Mouse (Mus musculus): Measurements from ENCODE around the gene Fcer1g.

Fcer1g gene

GRCm38 (mm10) chr1:171216241-171216955 lies 17.8 kb downstream of the Fcer1g start:
- no peak for DNase-seq (ENCODE audit: low spot score)

GRCm38 (mm10) chr1:171213801-171214496 lies 20.2 kb downstream of the Fcer1g start, which contains the start of gene Nr1i3:
Gene Nr1i3, plus strand, starts transcription at chr1:171213970.
- no peak for DNase-seq (ENCODE audit: low spot score)

GRCm38 (mm10) chr1:171212854-171213253 lies 21.3 kb downstream of the Fcer1g start:
- DNase-seq (ENCODE audit: low spot score) = no peak

- no peak for DNase-seq (ENCODE audit: low spot score)
Measured at GRCm38 (mm10) chr1:171209409-171209808, 24.8 kb downstream of the Fcer1g start.

GRCm38 (mm10) chr1:171205704-171206493 lies 28.3 kb downstream of the Fcer1g start:
- no peak for DNase-seq (ENCODE audit: low spot score)

GRCm38 (mm10) chr1:171204249-171204644 lies 29.9 kb downstream of the Fcer1g start:
- DNase-seq (ENCODE audit: low spot score) = no peak

- DNase-seq (ENCODE audit: low spot score) = no peak
Measured at GRCm38 (mm10) chr1:171203471-171204248, 30.5 kb downstream of the Fcer1g start.

- DNase-seq (ENCODE audit: low spot score) = no peak
Measured at GRCm38 (mm10) chr1:171200769-171201168, 33.4 kb downstream of the Fcer1g start.

GRCm38 (mm10) chr1:171199532-171199931 lies 34.6 kb downstream of the Fcer1g start:
- DNase-seq (ENCODE audit: low spot score) = no peak

GRCm38 (mm10) chr1:171195887-171196397 lies 38.2 kb downstream of the Fcer1g start, which contains the start of gene Pcp4l1:
Gene Pcp4l1, minus strand, starts transcription at chr1:171196268.
- DNase-seq (ENCODE audit: low spot score) = peak; percentile 66

- no peak for DNase-seq (ENCODE audit: low spot score)
Measured at GRCm38 (mm10) chr1:171195046-171195822, 38.9 kb downstream of the Fcer1g start.

GRCm38 (mm10) chr1:171193911-171194830 lies 40.0 kb downstream of the Fcer1g start:
- DNase-seq (ENCODE audit: low spot score) = no peak

GRCm38 (mm10) chr1:171193093-171193840 lies 40.9 kb downstream of the Fcer1g start:
- no peak for DNase-seq (ENCODE audit: low spot score)

GRCm38 (mm10) chr1:171192283-171192682 lies 41.9 kb downstream of the Fcer1g start:
- no peak for DNase-seq (ENCODE audit: low spot score)

GRCm38 (mm10) chr1:171190832-171191231 lies 43.3 kb downstream of the Fcer1g start:
- no peak for DNase-seq (ENCODE audit: low spot score)

GRCm38 (mm10) chr1:171189476-171190114 lies 44.6 kb downstream of the Fcer1g start:
- no peak for DNase-seq (ENCODE audit: low spot score)

GRCm38 (mm10) chr1:171189046-171189445 lies 45.1 kb downstream of the Fcer1g start:
- no peak for DNase-seq (ENCODE audit: low spot score)

Measured in left cerebral cortex, adult 11 months (tissue).